Comparison of ENCODE assay signal across 8 mouse cellular contexts in genomic region chr2:28524406-28524805, GRCm38 (mm10). TPM values are rescaled to one million over a fixed set of nuclear protein-coding genes. Genes with fewer than 3 reads are reported as not detected.
A peak's percentile ranks its signal among the peaks of the same experiment; 100 is the strongest.
DNase-seq lines count a peak whose midpoint lies in the region; ATAC-seq and TF ChIP-seq lines count a peak whose summit lies in the region.
"Had no signal": no experiment of that assay in that cellular context is flagged by ENCODE, and none has a peak within 500 bp of the region (broad histone marks: within the 10 kb centered on the region; RNA-seq: fewer than 3 reads in every experiment).

No protein-coding gene starts in this region.

- no peak for TF ChIP-seq POLR2A in olfactory bulb, adult 2 months (IDR thresholded peaks at IDR 0.05; ENCODE audit: insufficient read depth, low read depth, low read length)

- 73% methylated on average over 10 of the region's 10 CpGs for WGBS in liver, embryonic 12.5 days (ENCODE audit: insufficient replicate concordance)
- 79% methylated on average over 10 of the region's 10 CpGs for WGBS in liver, embryonic 11.5 days
- 75% methylated on average over 10 of the region's 10 CpGs for WGBS in hindbrain, embryonic 15.5 days
- WGBS in olfactory bulb, adult 2 months: 69% methylated on average over 10 of the region's 10 CpGs

- no peak for TF ChIP-seq CTCF in olfactory bulb, adult 2 months (IDR thresholded peaks at IDR 0.05; ENCODE audit: insufficient read depth, low read depth, low read length)

- H3K36me3 ChIP-seq in liver, embryonic 12.5 days: no peaks in the 10 kb centered on the region
- H3K36me3 ChIP-seq in liver, embryonic 11.5 days (ENCODE audit: control insufficient read depth, insufficient read depth, low read length): no peaks in the 10 kb centered on the region
- peaks cover 3% of the 10 kb centered on the region; the same call in 1 of the 2 replicates for H3K36me3 ChIP-seq in hindbrain, embryonic 15.5 days

- H3K4me1 ChIP-seq in liver, embryonic 12.5 days: peaks cover 31% of the 10 kb centered on the region
- H3K4me1 ChIP-seq in liver, embryonic 11.5 days (replicated peaks; ENCODE audit: control insufficient read depth, insufficient read depth, low read length): peaks cover 21% of the 10 kb centered on the region
- H3K4me1 ChIP-seq in hindbrain, embryonic 15.5 days (replicated peaks): peaks cover 85% of the 10 kb centered on the region
- H3K4me1 ChIP-seq in olfactory bulb, adult 2 months (ENCODE audit: control insufficient read depth, insufficient read depth, low read length): peaks cover 71% of the 10 kb centered on the region

- no peaks in the 10 kb centered on the region for H3K27me3 ChIP-seq in liver, embryonic 12.5 days (replicated peaks)
- H3K27me3 ChIP-seq in liver, embryonic 11.5 days (replicated peaks; ENCODE audit: control insufficient read depth, insufficient read depth, low read length): no peaks in the 10 kb centered on the region
- no peaks in the 10 kb centered on the region for H3K27me3 ChIP-seq in hindbrain, embryonic 15.5 days

- no peak overlapping the region for H3K9ac ChIP-seq in liver, embryonic 12.5 days
- H3K9ac ChIP-seq in liver, embryonic 11.5 days (ENCODE audit: low read depth, low read length): no peak overlapping the region
- no peak overlapping the region for H3K9ac ChIP-seq in hindbrain, embryonic 15.5 days

- no peak overlapping the region for H3K4me2 ChIP-seq in liver, embryonic 12.5 days
- H3K4me2 ChIP-seq in liver, embryonic 11.5 days: no peak overlapping the region
- H3K4me2 ChIP-seq in hindbrain, embryonic 15.5 days: no peak overlapping the region

- no peak for DNase-seq in liver, embryonic 11.5 days (ENCODE audit: low spot score)
- DNase-seq in cerebellum, adult 18-20 months: peak; percentile 13 to 33
- DNase-seq in layer of hippocampus, adult 8-10 months (ENCODE audit: low spot score in 2 of 2): no peak
- no peak for DNase-seq in B cell, adult 2 months

- peak overlapping the region; percentile 38; the same call in 1 of the 2 replicates for H3K27ac ChIP-seq in liver, embryonic 12.5 days
- no peak overlapping the region for H3K27ac ChIP-seq in liver, embryonic 11.5 days (ENCODE audit: low read depth, low read length)
- 0 out of 2 replicates have a peak overlapping the region, but pooled peaks have one; percentile 46 for H3K27ac ChIP-seq in hindbrain, embryonic 15.5 days (replicated peaks)
- peak overlapping the region; percentile 93 for H3K27ac ChIP-seq in olfactory bulb, adult 2 months (ENCODE audit: insufficient read depth, low read depth, low read length)

- H3K4me3 ChIP-seq in liver, embryonic 12.5 days: no peak overlapping the region
- no peak overlapping the region for H3K4me3 ChIP-seq in liver, embryonic 11.5 days (ENCODE audit: low read depth, low read length)
- H3K4me3 ChIP-seq in hindbrain, embryonic 15.5 days: no peak overlapping the region
- no peak overlapping the region for H3K4me3 ChIP-seq in olfactory bulb, adult 2 months (ENCODE audit: insufficient read depth, low read depth, low read length)

- no peak for ATAC-seq in liver, embryonic 12.5 days
- no peak for ATAC-seq in liver, embryonic 11.5 days (replicated peaks; ENCODE audit: low FRiP score)
- ATAC-seq in hindbrain, embryonic 15.5 days (ENCODE audit: low FRiP score, low read depth): no peak

- no peaks in the 10 kb centered on the region for H3K9me3 ChIP-seq in liver, embryonic 12.5 days (replicated peaks)
- H3K9me3 ChIP-seq in liver, embryonic 11.5 days (ENCODE audit: control insufficient read depth, low read length): no peaks in the 10 kb centered on the region
- H3K9me3 ChIP-seq in hindbrain, embryonic 15.5 days: no peaks in the 10 kb centered on the region

RNA-seq across cellular contexts. Expression of gene Ralgds, which starts 11.5 kb away (rescaled TPM):
- polyA plus RNA-seq in liver, embryonic 12.5 days (2016; fragmentation: Nextera tagmentation; extraction: Ambion mirVana): 4.3 and 5.5 TPM in 2 replicates
- 11.3 and 12.9 TPM in 2 replicates for polyA plus RNA-seq in liver, embryonic 11.5 days (2014; fragmentation: Nextera tagmentation; extraction: Ambion mirVana)
- polyA plus RNA-seq in hindbrain, embryonic 15.5 days (2015; fragmentation: Nextera tagmentation; extraction: Ambion mirVana): 90.6 and 93.2 TPM in 2 replicates
- polyA plus RNA-seq in olfactory bulb, adult 2 months (2012; ENCODE audit: insufficient read depth, insufficient read length, low replicate concordance, missing spikeins): not detected in 2 replicates
- 100 to 1,000 TPM; 105 to 142 (median 118) TPM for total RNA-seq in layer of hippocampus, adult 8-10 months (2022)

RNA-seq across cellular contexts. Expression of gene Gm10134, which starts 18.5 kb away (rescaled TPM):
- polyA plus RNA-seq in liver, embryonic 12.5 days (2016; fragmentation: Nextera tagmentation; extraction: Ambion mirVana): 0.64 and 0.71 TPM in 2 replicates
- polyA plus RNA-seq in liver, embryonic 11.5 days (2014; fragmentation: Nextera tagmentation; extraction: Ambion mirVana): 0.73 and 0.78 TPM in 2 replicates
- polyA plus RNA-seq in hindbrain, embryonic 15.5 days (2015; fragmentation: Nextera tagmentation; extraction: Ambion mirVana): 2.6 and 2.7 TPM in 2 replicates
- not detected in 2 replicates for polyA plus RNA-seq in olfactory bulb, adult 2 months (2012; ENCODE audit: insufficient read depth, insufficient read length, low replicate concordance, missing spikeins)
- total RNA-seq in layer of hippocampus, adult 8-10 months (2022): 1 to 10 TPM in 3 of 4 experiments, not detected in 1; 1.5 to 4.1 (median 1.7) TPM
- total RNA-seq: hematopoietic stem cell, adult 5-6 weeks had no signal

RNA-seq across cellular contexts. Expression of gene Gbgt1, which starts 27.7 kb away (rescaled TPM):
- 0.37 and 0.39 TPM in 2 replicates for polyA plus RNA-seq in liver, embryonic 12.5 days (2016; fragmentation: Nextera tagmentation; extraction: Ambion mirVana)
- polyA plus RNA-seq in liver, embryonic 11.5 days (2014; fragmentation: Nextera tagmentation; extraction: Ambion mirVana): 0.22 and 0.32 TPM in 2 replicates
- 1.1 and 2.2 TPM in 2 replicates for polyA plus RNA-seq in hindbrain, embryonic 15.5 days (2015; fragmentation: Nextera tagmentation; extraction: Ambion mirVana)
- polyA plus RNA-seq in olfactory bulb, adult 2 months (2012; ENCODE audit: insufficient read depth, insufficient read length, low replicate concordance, missing spikeins): not detected in 2 replicates
- 1 to 10 TPM; 2.1 to 6.6 (median 3.4) TPM for total RNA-seq in layer of hippocampus, adult 8-10 months (2022)
- total RNA-seq: hematopoietic stem cell, adult 5-6 weeks had no signal

RNA-seq across cellular contexts. Expression of gene Cel, which starts 38.8 kb away (rescaled TPM):
- not detected in 2 replicates for polyA plus RNA-seq in liver, embryonic 12.5 days (2016; fragmentation: Nextera tagmentation; extraction: Ambion mirVana)
- polyA plus RNA-seq in liver, embryonic 11.5 days (2014; fragmentation: Nextera tagmentation; extraction: Ambion mirVana): not detected in 2 replicates
- 0.14 and 0.22 TPM in 2 replicates for polyA plus RNA-seq in hindbrain, embryonic 15.5 days (2015; fragmentation: Nextera tagmentation; extraction: Ambion mirVana)
- polyA plus RNA-seq in olfactory bulb, adult 2 months (2012; ENCODE audit: insufficient read depth, insufficient read length, low replicate concordance, missing spikeins): not detected in 2 replicates
- not detected for total RNA-seq in layer of hippocampus, adult 8-10 months (2022)
- total RNA-seq: hematopoietic stem cell, adult 5-6 weeks had no signal

RNA-seq across cellular contexts. Expression of gene Mrps2, which starts 56.5 kb away (rescaled TPM):
- polyA plus RNA-seq in liver, embryonic 12.5 days (2016; fragmentation: Nextera tagmentation; extraction: Ambion mirVana): 39.8 and 41.0 TPM in 2 replicates
- polyA plus RNA-seq in liver, embryonic 11.5 days (2014; fragmentation: Nextera tagmentation; extraction: Ambion mirVana): 68.2 and 69.3 TPM in 2 replicates
- polyA plus RNA-seq in hindbrain, embryonic 15.5 days (2015; fragmentation: Nextera tagmentation; extraction: Ambion mirVana): 49.2 and 51.0 TPM in 2 replicates
- not detected in 2 replicates for polyA plus RNA-seq in olfactory bulb, adult 2 months (2012; ENCODE audit: insufficient read depth, insufficient read length, low replicate concordance, missing spikeins)
- 10 to 100 TPM; 36.4 to 40.2 (median 37.6) TPM for total RNA-seq in layer of hippocampus, adult 8-10 months (2022)

Comparison
In these comparisons a context has a peak if more than half of its experiments do, and no peak if none do; other contexts are left out.
1. DNase-seq: peak in cerebellum, adult 18-20 months (2 of 2); none in liver, embryonic 11.5 days (single experiment), layer of hippocampus, adult 8-10 months (0 of 2) and B cell, adult 2 months (0 of 2).